Mouse (Mus musculus): ENCODE measurements around the gene Zbtb32.

DNA sequence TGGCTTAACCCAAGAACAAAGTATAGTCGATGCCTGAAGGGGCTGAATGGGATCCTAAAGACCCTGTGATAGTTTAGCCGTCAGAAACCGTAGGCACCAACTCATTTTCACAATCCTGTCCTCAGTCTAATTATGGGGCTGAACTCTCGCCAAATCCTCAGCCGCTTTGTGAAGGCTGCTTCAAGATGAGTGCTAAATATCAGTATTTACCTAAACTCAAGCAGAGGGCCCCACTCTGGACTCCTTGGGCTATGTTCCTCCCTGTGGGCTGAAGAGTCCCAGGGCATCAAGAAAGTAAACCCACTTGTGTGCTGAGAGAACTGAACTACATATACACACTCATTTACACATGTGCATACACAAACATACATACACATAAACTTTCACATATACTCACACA lies 1.9 kb downstream of the Zbtb32 start:
- TF ChIP-seq CHD2 (IDR thresholded peaks at IDR 0.05; ENCODE audit: low read depth, low read length) (no peak), MAFK (IDR thresholded peaks at IDR 0.05; ENCODE audit: insufficient read depth, low read depth, low read length) (no peak), ZC3H11A (IDR thresholded peaks at IDR 0.05; ENCODE audit: borderline replicate concordance, low read depth, low read length) (no peak), ZNF384 (IDR thresholded peaks at IDR 0.05; ENCODE audit: low read depth, low read length) (no peak)

All from ES-E14 (cell line).